Mouse (Mus musculus) MEL (cell line): ENCODE results near the gene Abi3.

ENCODE experiments used
- CTCF ChIP-seq, 3 experiments: IDR thresholded peaks in 2 of 3; conservative IDR thresholded peaks in 1 of 3; 2 replicates each; pipeline ENCODE4 v1.5.1; 2011 to 2012; ENCODE audit warnings: low read length in 3 of 3, low read depth in 2 of 3, mild to moderate bottlenecking in 2 of 3, improper control_type of control experiment in 1 of 3, inconsistent platforms in 1 of 3, mixed read lengths in 1 of 3, moderate library complexity in 1 of 3; ENCODE audit not compliant: control insufficient read depth in 1 of 3, insufficient read depth in 1 of 3, poor library complexity in 1 of 3, severe bottlenecking in 1 of 3
- ELF1 ChIP-seq: IDR thresholded peaks from 2 replicates; pipeline ENCODE4 v1.6.1; 2014; ENCODE audit warnings: low read depth, mild to moderate bottlenecking, inconsistent platforms, low read length, improper control_type of control experiment, moderate library complexity
- EP300 ChIP-seq, 2 experiments: IDR thresholded peaks; 2 replicates each; pipeline ENCODE4 v1.6.1; 2011; ENCODE audit warnings: improper control_type of control experiment in 2 of 2, low read length in 2 of 2, low read depth in 1 of 2, mild to moderate bottlenecking in 1 of 2
- HCFC1 ChIP-seq: IDR thresholded peaks from 2 replicates; pipeline ENCODE4 v1.6.1; 2012; ENCODE audit warnings: low read depth, mild to moderate bottlenecking, inconsistent platforms, low read length, improper control_type of control experiment, moderate library complexity
- KAT2A ChIP-seq: conservative IDR thresholded peaks from 2 replicates; pipeline ENCODE4 v1.6.1; 2012; ENCODE audit warnings: low read depth, low read length, improper control_type of control experiment, inconsistent platforms
- MYC ChIP-seq: IDR thresholded peaks from 2 replicates; pipeline ENCODE4 v1.6.1; 2011; ENCODE audit warnings: low read depth, mild to moderate bottlenecking, low read length, improper control_type of control experiment, moderate library complexity
- POLR2A ChIP-seq, 2 experiments: IDR thresholded peaks; 2 replicates each; pipeline ENCODE4 v1.6.1; 2011 to 2012; ENCODE audit warnings: low read length in 2 of 2, mild to moderate bottlenecking in 2 of 2, control low read depth in 1 of 2, improper control_type of control experiment in 1 of 2, low read depth in 1 of 2, moderate library complexity in 1 of 2; ENCODE audit not compliant: control insufficient read depth in 1 of 2, insufficient read depth in 1 of 2, poor library complexity in 1 of 2
- POLR2AphosphoS2 ChIP-seq: IDR thresholded peaks from 2 replicates; pipeline ENCODE4 v1.6.1; 2011; ENCODE audit warnings: low read length, improper control_type of control experiment
- RAD21 ChIP-seq: IDR thresholded peaks from 2 replicates; pipeline ENCODE4 v1.6.1; 2011; ENCODE audit warnings: mild to moderate bottlenecking, low read depth, low read length, improper control_type of control experiment
- USF2 ChIP-seq, 2 experiments: IDR thresholded peaks; 2 replicates each; pipeline ENCODE4 v1.6.1; 2011 to 2012; ENCODE audit warnings: improper control_type of control experiment in 2 of 2, low read length in 2 of 2, borderline replicate concordance in 1 of 2, inconsistent platforms in 1 of 2, low read depth in 1 of 2, mild to moderate bottlenecking in 1 of 2; ENCODE audit not compliant: insufficient read depth in 1 of 2
- ZNF384 ChIP-seq: IDR thresholded peaks from 2 replicates; pipeline ENCODE4 v1.6.1; 2012; ENCODE audit warnings: low read depth, mild to moderate bottlenecking, inconsistent platforms, low read length, improper control_type of control experiment

DNA sequence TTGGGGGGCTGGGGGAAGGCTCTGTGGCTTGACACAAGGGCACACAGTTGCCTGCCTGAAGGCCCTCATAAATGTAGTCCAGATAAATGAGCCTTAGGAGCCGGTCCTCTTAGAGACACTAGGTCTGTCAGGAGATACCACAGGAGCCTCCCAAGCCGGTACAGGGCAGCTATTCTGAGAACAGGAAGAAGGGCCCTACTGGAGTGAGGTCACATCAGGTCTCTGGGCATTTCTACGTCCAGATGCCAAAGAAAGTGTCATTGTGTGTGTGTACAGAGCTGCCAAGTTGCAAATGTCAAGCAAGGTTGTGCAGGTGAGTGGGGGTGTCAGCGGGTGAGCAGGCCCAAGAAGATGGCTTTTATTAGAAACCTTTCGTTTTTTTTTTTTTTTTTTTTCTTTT lies 46.7 kb downstream of the Abi3 start:
- no peak for TF ChIP-seq CTCF (IDR thresholded peaks at IDR 0.05 in 2 of 3, conservative IDR thresholded peaks at IDR 0.05 in 1 of 3; ENCODE audit: control insufficient read depth in 1 of 3, insufficient read depth in 1 of 3, low read depth in 2 of 3, low read length in 3 of 3, poor library complexity in 1 of 3, severe bottlenecking in 1 of 3)
- TF ChIP-seq POLR2AphosphoS2 = no peak
- no peak for TF ChIP-seq USF2 (IDR thresholded peaks at IDR 0.05; ENCODE audit: borderline replicate concordance in 1 of 2, insufficient read depth in 1 of 2, low read depth in 1 of 2, low read length in 2 of 2)
- no peak for TF ChIP-seq KAT2A
- no peak for TF ChIP-seq EP300 (IDR thresholded peaks at IDR 0.05; ENCODE audit: low read depth in 1 of 2, low read length in 2 of 2)
- no peak for TF ChIP-seq ELF1
- TF ChIP-seq ZNF384 = peak; percentile 63; the same call in 1 of the 2 replicates
- no peak for TF ChIP-seq POLR2A (IDR thresholded peaks at IDR 0.05; ENCODE audit: control insufficient read depth in 1 of 2, insufficient read depth in 1 of 2, low read depth in 1 of 2, low read length in 2 of 2, poor library complexity in 1 of 2)
- TF ChIP-seq MYC = no peak
- no peak for TF ChIP-seq RAD21
- TF ChIP-seq HCFC1 = no peak
